In the genomic region with DNA sequence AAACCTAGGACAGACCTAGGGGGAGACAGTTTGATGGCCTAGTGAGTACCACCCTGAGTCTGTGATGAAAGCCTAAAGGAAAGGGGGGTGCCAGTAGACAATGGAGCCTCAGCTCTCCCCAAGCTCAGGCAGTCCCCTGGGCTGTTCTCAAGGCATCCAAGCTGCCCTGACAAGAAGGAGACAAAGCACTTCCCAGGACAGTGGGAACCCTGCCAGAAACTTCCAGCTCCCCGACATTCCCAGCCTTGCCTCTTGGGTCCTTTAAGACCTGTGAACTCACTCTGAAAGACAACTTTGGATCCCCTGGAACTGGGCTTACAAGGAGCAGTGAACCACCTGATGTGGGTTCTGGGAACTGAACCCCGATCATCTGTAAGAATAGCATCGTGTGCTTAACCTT, we compare ENCODE assay signal across 9 mouse cellular contexts.
DNase-seq lines count a peak whose midpoint lies in the region; ATAC-seq and TF ChIP-seq lines count a peak whose summit lies in the region.
"Had no signal": no experiment of that assay in that cellular context is flagged by ENCODE, and none has a peak within 500 bp of the region (broad histone marks: within the 10 kb centered on the region; RNA-seq: fewer than 3 reads in every experiment).

No protein-coding gene starts in this region.

- H3K4me1 ChIP-seq in forebrain, embryonic 14.5 days (ENCODE audit: control insufficient read depth, insufficient read depth, low read length): peaks cover 41% of the 10 kb centered on the region
- H3K4me1 ChIP-seq in forebrain, embryonic 15.5 days: peaks cover 44% of the 10 kb centered on the region
- H3K4me1 ChIP-seq in liver, embryonic 13.5 days (replicated peaks): peaks cover 31% of the 10 kb centered on the region
- H3K4me1 ChIP-seq in liver, embryonic 12.5 days: peaks cover 35% of the 10 kb centered on the region
- H3K4me1 ChIP-seq in hindbrain, embryonic 12.5 days: peaks cover 36% of the 10 kb centered on the region
- peaks cover 49% of the 10 kb centered on the region for H3K4me1 ChIP-seq in midbrain, embryonic 13.5 days (replicated peaks)
- H3K4me1 ChIP-seq in thymus, adult 2 months (replicated peaks; ENCODE audit: control insufficient read depth, insufficient read depth, low read length): peaks cover 49% of the 10 kb centered on the region

- H3K9me3 ChIP-seq in forebrain, embryonic 14.5 days (replicated peaks; ENCODE audit: control insufficient read depth, low read length): no peaks in the 10 kb centered on the region
- no peaks in the 10 kb centered on the region for H3K9me3 ChIP-seq in forebrain, embryonic 15.5 days
- no peaks in the 10 kb centered on the region for H3K9me3 ChIP-seq in liver, embryonic 13.5 days (replicated peaks)
- H3K9me3 ChIP-seq in liver, embryonic 12.5 days (replicated peaks): no peaks in the 10 kb centered on the region
- H3K9me3 ChIP-seq in hindbrain, embryonic 12.5 days (replicated peaks): no peaks in the 10 kb centered on the region
- no peaks in the 10 kb centered on the region for H3K9me3 ChIP-seq in midbrain, embryonic 13.5 days

- no peak for ATAC-seq in forebrain, embryonic 14.5 days
- ATAC-seq in forebrain, embryonic 15.5 days (replicated peaks): no peak
- no peak for ATAC-seq in liver, embryonic 13.5 days (ENCODE audit: low read depth)
- no peak for ATAC-seq in liver, embryonic 12.5 days
- peak; percentile 5; the same call in 1 of the 2 replicates for ATAC-seq in hindbrain, embryonic 12.5 days (ENCODE audit: low FRiP score)
- ATAC-seq in midbrain, embryonic 13.5 days: no peak; the same call in 1 of the 2 replicates

- TF ChIP-seq CTCF in thymus, adult 2 months (IDR thresholded peaks at IDR 0.05; ENCODE audit: borderline replicate concordance, control insufficient read depth, extremely low read depth, insufficient read depth, low read length, poor library complexity): no peak

- no peak overlapping the region for H3K4me3 ChIP-seq in forebrain, embryonic 14.5 days (ENCODE audit: low read depth, low read length)
- H3K4me3 ChIP-seq in forebrain, embryonic 15.5 days: no peak overlapping the region
- H3K4me3 ChIP-seq in liver, embryonic 13.5 days (replicated peaks): no peak overlapping the region
- H3K4me3 ChIP-seq in liver, embryonic 12.5 days: no peak overlapping the region
- H3K4me3 ChIP-seq in hindbrain, embryonic 12.5 days: no peak overlapping the region
- H3K4me3 ChIP-seq in midbrain, embryonic 13.5 days (replicated peaks): no peak overlapping the region
- no peak overlapping the region for H3K4me3 ChIP-seq in thymus, adult 2 months (ENCODE audit: control insufficient read depth, insufficient read depth, low read length)
- H3K4me3 ChIP-seq: myocyte had no signal

- H3K9ac ChIP-seq in forebrain, embryonic 14.5 days (ENCODE audit: low read length): no peak overlapping the region
- H3K9ac ChIP-seq in forebrain, embryonic 15.5 days (replicated peaks): no peak overlapping the region
- no peak overlapping the region for H3K9ac ChIP-seq in liver, embryonic 13.5 days
- H3K9ac ChIP-seq in liver, embryonic 12.5 days: no peak overlapping the region
- H3K9ac ChIP-seq in hindbrain, embryonic 12.5 days: no peak overlapping the region
- H3K9ac ChIP-seq in midbrain, embryonic 13.5 days (replicated peaks): no peak overlapping the region

- WGBS in forebrain, embryonic 14.5 days: 71% methylated on average over 3 of the region's 3 CpGs
- 69% methylated on average over 3 of the region's 3 CpGs for WGBS in forebrain, embryonic 15.5 days
- 60% methylated on average over 3 of the region's 3 CpGs for WGBS in liver, embryonic 13.5 days (ENCODE audit: insufficient replicate concordance)
- WGBS in liver, embryonic 12.5 days (ENCODE audit: insufficient replicate concordance): 67% methylated on average over 3 of the region's 3 CpGs
- WGBS in hindbrain, embryonic 12.5 days: 77% methylated on average over 3 of the region's 3 CpGs
- WGBS in midbrain, embryonic 13.5 days: 78% methylated on average over 3 of the region's 3 CpGs
- 83% methylated on average over 3 of the region's 3 CpGs for WGBS in thymus, adult 2 months

- no peaks in the 10 kb centered on the region for H3K36me3 ChIP-seq in forebrain, embryonic 14.5 days (ENCODE audit: control insufficient read depth, insufficient read depth, low read length)
- H3K36me3 ChIP-seq in forebrain, embryonic 15.5 days: no peaks in the 10 kb centered on the region
- no peaks in the 10 kb centered on the region for H3K36me3 ChIP-seq in liver, embryonic 13.5 days
- no peaks in the 10 kb centered on the region for H3K36me3 ChIP-seq in liver, embryonic 12.5 days
- no peaks in the 10 kb centered on the region for H3K36me3 ChIP-seq in hindbrain, embryonic 12.5 days
- H3K36me3 ChIP-seq in midbrain, embryonic 13.5 days: no peaks in the 10 kb centered on the region
- H3K36me3 ChIP-seq in thymus, adult 2 months (ENCODE audit: control insufficient read depth, insufficient read depth, low read length): no peaks in the 10 kb centered on the region

- peak overlapping the region; percentile 34; the same call in 1 of the 2 replicates for H3K27ac ChIP-seq in forebrain, embryonic 14.5 days (ENCODE audit: low read depth, low read length)
- H3K27ac ChIP-seq in forebrain, embryonic 15.5 days (replicated peaks): no peak overlapping the region
- 0 out of 2 replicates have a peak overlapping the region, but pooled peaks have one; percentile 27 for H3K27ac ChIP-seq in liver, embryonic 13.5 days
- no peak overlapping the region for H3K27ac ChIP-seq in liver, embryonic 12.5 days
- H3K27ac ChIP-seq in hindbrain, embryonic 12.5 days: no peak overlapping the region
- peak overlapping the region; percentile 45 for H3K27ac ChIP-seq in midbrain, embryonic 13.5 days
- no peak overlapping the region for H3K27ac ChIP-seq in thymus, adult 2 months (ENCODE audit: control insufficient read depth, insufficient read depth, low read length)

- TF ChIP-seq POLR2A in thymus, adult 2 months (IDR thresholded peaks at IDR 0.05; ENCODE audit: control insufficient read depth, extremely low read depth, insufficient read depth, low read length, poor library complexity): no peak

- H3K27me3 ChIP-seq in forebrain, embryonic 14.5 days (replicated peaks; ENCODE audit: control insufficient read depth, insufficient read depth, low read length): no peaks in the 10 kb centered on the region
- H3K27me3 ChIP-seq in forebrain, embryonic 15.5 days: no peaks in the 10 kb centered on the region
- H3K27me3 ChIP-seq in liver, embryonic 13.5 days: peaks cover 62% of the 10 kb centered on the region
- H3K27me3 ChIP-seq in liver, embryonic 12.5 days (replicated peaks): peaks cover 56% of the 10 kb centered on the region
- peaks cover 7% of the 10 kb centered on the region; the same call in 1 of the 2 replicates for H3K27me3 ChIP-seq in hindbrain, embryonic 12.5 days
- peaks cover 12% of the 10 kb centered on the region; the same call in 1 of the 2 replicates for H3K27me3 ChIP-seq in midbrain, embryonic 13.5 days
- no peaks in the 10 kb centered on the region for H3K27me3 ChIP-seq in thymus, adult 2 months (ENCODE audit: control insufficient read depth, insufficient read depth, low read length)

- peak; percentile 29 for DNase-seq in forebrain, embryonic 14.5 days (ENCODE audit: low spot score)
- DNase-seq in liver, embryonic 13.5 days: no peak
- no peak for DNase-seq in thymus, adult 2 months
- DNase-seq in frontal cortex, adult 2 months (ENCODE audit: extremely low spot score in 1 of 2, low spot score in 1 of 2): no peak

- no peak overlapping the region for H3K4me2 ChIP-seq in forebrain, embryonic 14.5 days (ENCODE audit: low read length)
- no peak overlapping the region for H3K4me2 ChIP-seq in forebrain, embryonic 15.5 days (replicated peaks)
- H3K4me2 ChIP-seq in liver, embryonic 13.5 days: no peak overlapping the region
- no peak overlapping the region for H3K4me2 ChIP-seq in liver, embryonic 12.5 days
- H3K4me2 ChIP-seq in hindbrain, embryonic 12.5 days (replicated peaks): no peak overlapping the region
- no peak overlapping the region for H3K4me2 ChIP-seq in midbrain, embryonic 13.5 days (replicated peaks)

Comparison
In these comparisons a context has a peak if more than half of its experiments do, and no peak if none do; other contexts are left out.
1. H3K27ac ChIP-seq: peak in forebrain, embryonic 14.5 days (single experiment), liver, embryonic 13.5 days (single experiment) and midbrain, embryonic 13.5 days (single experiment); none in forebrain, embryonic 15.5 days (single experiment), liver, embryonic 12.5 days (single experiment), hindbrain, embryonic 12.5 days (single experiment) and thymus, adult 2 months (single experiment).